Mouse (Mus musculus): ENCODE measurements around the gene Izumo2.
A peak's percentile ranks its signal among the peaks of the same experiment; 100 is the strongest.
"Not testable (repeated sequence)": the region's sequence is repeated elsewhere in the genome, so short reads cannot be mapped to it uniquely, and the experiment has no call there.

Gene Izumo2

DNA sequence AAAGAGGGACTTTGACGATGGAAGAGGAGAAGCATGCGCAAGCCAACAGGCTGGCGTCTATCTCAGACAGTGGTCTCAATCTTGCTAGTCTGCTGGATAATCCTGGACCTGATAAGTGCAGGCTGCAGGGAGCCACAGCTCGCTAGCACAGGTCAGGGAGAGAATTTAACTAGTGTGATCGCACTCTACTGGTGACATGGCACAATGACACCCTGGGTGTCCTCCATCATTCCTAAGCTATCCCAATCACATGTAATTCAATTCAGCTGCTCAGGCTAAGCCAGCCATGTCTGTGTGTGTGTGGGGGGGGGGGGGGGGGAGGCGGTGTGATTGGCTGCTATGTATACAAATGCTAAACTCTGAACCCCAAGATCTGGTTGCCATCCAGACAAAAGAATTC lies 6.6 kb upstream of the Izumo2 start:
- DNase-seq: peak; percentile 58

DNA sequence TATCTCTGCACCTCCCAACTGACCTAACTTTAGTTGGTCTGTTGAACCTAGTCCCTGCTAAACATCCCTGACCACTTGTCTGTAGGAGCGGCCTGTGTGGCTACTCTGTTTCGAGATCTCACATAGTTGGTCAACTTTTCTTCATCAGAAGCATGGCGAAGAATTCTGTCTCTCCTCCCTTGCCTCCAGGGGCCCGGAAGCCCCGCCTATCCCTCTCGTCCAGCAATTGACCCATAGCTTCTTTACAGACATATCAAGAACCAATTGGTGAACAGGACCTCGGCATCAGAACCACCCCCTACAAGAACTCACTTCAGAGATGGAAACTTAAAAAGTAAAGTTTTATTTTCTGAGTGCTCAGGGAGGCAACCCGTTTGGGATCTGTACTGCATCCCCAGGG lies 5.6 kb upstream of the Izumo2 start:
- no peak for DNase-seq

DNA sequence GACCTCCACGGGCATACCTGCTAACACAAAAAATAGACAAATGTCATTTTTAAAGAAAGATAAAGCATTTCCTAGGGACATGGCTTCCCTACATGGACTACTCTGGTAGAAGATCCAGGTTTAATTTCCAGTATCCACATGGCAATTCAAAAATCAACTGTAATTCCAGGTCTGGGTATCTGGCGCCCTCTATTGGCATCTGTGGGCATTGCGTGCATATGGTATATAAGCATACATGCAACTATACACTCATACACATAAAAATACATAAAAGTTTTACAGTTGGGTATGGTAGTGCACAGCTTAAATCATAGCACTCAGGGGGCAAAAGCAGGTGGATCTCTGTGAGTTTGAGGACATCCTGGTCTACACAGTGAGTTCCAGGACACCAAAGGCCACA lies 4.2 kb upstream of the Izumo2 start:
- peak; percentile 46 for DNase-seq

GRCm38 (mm10) chr7:44705086-44705485 lies 3.5 kb upstream of the Izumo2 start:
- no peak for DNase-seq

DNA sequence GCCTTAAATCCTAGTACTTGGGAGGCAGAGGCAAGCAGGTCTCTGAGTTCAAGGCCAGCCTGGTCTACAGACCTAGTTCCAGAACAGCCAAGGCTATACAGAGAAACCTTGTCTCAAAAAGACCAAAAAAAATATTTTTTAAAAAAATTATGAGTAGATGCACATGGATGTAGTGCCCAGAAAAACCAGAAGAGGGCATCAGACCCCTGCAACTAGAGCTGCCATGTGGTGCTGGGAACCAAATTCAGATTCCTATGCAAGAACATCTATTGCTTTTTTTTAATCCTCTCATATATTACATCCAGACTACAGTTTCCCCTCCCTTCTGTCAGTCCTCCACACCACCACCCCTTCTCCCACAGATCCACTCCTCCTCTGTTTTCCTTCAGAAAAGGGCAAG lies 2.2 kb upstream of the Izumo2 start:
- DNase-seq: no peak

DNA sequence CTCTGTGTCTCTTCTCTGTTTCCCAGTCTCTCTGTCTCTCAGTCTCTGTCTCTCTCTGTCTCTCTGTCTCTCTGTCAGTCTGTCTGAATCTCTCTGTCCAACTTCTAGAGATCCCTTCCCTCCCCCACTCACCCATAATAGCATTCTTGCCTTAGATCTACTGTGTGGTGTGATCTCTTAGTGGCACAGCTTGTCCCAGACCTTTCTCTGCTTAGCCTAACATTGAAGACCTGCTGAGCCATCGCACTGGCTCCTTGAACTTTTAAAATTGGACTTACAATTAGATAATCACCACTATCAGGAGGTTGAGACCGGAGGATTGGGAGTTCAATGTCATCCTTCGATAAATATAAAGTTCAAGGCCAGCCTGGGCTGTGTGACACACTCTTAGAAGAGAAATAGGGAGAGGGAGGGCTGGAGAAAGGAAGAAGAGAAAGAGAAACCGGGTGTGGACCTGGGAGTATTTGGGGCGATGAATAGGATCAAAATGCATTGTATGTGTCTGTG lies 1.3 kb upstream of the Izumo2 start:
- DNase-seq: no peak

GRCm38 (mm10) chr7:44708093-44708492 lies 449 bp upstream of the Izumo2 start:
- not testable (repeated sequence) for DNase-seq

DNA sequence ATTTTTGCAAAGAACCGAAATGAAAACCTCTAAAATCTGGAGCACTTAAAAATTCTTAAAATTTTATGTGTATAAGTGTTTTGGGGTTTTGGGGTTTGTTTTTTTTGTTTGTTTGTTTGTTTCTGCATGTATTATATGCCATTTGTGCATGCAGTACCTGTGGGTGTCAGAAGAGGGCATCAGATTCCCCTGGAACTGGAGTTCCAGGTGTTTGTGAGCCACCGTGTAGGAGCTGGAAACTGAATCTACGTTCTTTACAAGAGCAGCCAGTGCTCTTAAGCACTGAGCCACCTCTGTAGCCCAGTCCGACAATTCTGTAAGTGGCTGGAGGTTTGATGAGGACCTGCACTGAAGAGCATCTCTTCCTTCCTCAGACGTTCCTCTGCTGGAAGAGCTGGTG lies 1.3 kb downstream of the Izumo2 start:
- no peak for DNase-seq

DNA sequence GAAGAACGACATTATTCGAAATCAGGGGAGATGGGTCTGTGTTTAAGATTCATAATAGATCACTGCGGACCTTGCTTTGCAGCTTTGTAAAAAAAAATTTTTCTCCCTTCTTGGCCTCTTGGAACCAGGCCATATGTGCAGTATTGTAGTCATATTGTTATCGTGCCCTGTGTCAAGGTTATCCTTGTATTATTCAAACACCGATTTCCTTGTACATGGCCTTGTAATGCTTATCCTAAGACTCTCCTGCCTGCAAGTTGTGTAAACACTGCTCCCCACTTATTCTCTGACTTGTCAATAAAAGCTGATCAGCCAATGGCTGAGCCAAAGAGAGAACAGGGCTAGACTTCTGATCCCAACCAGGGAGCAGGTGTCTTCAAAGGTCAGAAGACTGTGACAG lies 13.5 kb downstream of the Izumo2 start:
- DNase-seq: no peak

- peak; percentile 18 for DNase-seq
Measured at GRCm38 (mm10) chr7:44724316-44724715, 15.8 kb downstream of the Izumo2 start.

DNA sequence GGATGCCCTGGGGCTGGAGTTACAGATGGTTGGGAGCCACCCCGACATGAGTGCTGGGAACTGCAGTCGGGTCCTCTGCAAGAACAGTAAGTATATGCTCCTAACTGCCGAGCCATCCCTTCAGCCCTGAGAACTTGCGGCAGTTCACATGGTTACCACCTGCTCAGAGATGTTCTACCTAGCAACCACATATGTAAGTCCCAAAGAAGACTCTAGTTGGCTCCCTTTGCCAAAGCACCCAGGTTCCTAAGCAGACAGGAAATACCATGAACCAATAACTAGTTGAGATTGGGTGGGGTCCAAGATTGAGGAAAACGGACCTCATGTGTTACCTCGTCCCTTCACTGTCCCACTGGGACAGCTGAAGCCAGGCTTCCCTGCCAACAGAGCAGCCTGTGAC lies 17.8 kb downstream of the Izumo2 start:
- DNase-seq: no peak

DNA sequence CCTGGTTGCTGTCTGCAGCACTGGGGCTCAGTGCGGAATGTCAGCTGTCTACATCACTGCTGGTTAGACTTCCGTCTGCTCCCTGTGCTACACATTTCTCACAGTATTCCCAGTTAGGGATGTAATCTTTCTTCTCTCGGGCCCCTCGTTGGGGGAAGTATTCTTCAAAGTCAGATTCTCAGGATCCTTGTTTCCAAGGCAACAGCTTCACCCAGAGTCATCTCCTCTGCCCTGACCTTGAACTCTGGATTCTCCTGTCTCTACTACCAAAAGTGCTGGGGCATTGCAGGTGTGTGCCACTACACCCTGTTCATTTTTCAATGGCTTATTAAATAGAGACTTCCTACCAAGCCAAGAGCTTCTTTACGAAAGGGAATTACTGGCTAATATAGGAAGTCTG lies 18.6 kb downstream of the Izumo2 start:
- DNase-seq: no peak

GRCm38 (mm10) chr7:44728082-44728975 lies 19.8 kb downstream of the Izumo2 start:
- peak; percentile 12 for DNase-seq

- no peak for DNase-seq
Measured at GRCm38 (mm10) chr7:44733723-44734122, 25.2 kb downstream of the Izumo2 start.

DNA sequence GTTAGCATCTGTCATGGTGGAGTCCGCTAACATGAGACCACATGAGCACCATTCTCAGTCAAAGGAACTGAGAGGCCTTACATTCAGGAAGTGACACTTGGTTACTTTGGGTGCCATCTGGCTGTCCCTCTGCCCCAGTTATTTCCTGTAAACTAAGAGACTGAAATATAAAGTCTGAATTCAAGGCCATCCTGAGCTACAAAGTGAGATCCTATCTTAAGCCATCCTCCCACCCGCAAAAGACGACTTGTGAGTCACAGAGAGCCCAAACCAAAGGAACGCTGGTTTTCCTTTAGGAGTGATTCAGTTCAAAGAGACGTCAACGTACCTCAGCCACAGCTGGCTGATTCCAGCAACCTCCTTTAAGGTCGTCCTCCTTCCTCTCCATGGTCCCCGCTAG lies 32.8 kb downstream of the Izumo2 start:
- no peak for DNase-seq

DNA sequence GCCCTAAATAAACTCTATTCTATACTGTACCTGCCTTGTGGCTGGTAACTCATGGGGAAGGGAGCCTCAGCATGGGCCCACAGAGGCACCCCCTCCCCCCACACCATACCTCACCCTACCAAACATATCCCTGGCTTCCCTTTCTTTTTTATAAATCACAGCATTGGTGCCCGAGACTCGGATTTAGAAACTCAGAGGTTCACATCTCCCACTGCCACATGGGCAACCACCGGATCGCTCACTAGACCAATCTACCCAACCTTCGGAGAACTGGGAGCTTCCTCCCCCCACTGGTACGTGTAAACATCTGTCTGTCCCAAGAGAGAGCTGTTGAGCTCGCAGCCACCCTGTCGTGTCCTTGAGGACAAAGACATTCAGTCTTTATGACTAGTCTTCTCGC lies 35.7 kb downstream of the Izumo2 start:
- DNase-seq: no peak

- peak; percentile 89 for DNase-seq
Measured at GRCm38 (mm10) chr7:44745076-44745475, 36.5 kb downstream of the Izumo2 start.

DNA sequence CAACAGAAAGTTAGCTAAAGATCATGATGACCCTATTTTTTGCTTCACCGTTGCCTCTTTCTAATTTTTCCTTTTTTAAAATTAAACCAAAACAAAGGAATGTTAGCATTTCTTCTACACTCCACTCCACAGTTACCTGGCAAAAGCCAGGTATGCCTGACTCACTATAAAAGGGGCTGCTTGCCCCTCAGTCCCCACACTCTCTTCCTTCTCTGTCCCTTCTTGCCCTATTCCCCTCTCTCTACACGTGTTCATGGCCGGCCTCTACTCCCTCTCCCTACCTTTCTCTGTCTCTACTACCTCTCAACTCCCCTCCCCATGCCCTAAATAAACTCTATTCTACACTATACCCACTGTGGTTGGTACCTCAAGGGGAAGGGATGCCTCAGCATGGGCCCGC lies 38.6 kb downstream of the Izumo2 start:
- DNase-seq: no peak

DNA sequence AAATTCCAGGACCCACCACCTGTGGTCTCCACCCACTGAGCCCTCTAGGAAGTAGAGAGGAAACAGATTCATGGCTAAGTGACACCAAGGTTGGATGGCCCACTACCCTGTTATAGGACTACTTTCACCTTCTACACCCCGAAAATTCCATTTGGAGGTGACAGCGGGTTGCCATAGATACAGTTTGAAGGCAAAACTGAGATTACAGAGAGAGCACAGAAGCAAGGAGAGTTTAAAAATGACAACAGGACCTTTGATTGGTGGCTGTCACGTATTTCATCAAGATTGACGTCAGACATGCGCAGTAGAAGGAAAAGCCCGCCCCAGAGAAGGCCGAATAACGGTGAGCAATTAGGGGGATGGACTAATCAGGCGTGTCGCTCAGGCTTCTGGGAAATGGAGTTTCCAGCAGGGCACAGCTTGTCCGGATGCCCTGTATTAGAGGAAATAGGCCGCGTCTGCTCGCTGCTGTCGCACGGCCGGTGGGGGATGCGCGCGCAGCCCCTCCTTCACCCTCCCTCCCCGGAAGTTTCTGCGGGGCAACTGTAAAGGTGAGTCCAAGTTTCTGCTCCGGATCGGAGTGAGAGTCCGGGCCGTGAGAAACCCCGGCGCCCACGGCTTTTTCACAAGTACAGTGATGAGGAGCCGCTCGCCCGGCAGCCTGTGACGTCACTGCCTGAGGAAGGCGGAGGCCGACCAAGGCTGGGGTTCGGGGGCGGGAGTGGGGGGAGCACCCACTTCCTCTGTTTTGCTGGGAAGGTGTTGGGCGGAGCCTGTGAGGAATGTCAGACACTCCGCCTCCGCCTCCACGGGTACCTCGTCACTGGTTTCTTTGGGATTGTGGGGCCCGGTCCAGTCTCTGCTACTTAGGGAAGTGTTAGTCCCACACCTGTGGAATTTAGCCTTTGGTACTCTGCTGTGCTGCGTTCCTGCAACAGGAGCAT lies 39.8 kb downstream of the Izumo2 start, which contains the start of gene Vrk3:
Vrk3 (plus strand) TSS at position 313 of the 944 bp plus-strand sequence.
- peak; percentile 98 for DNase-seq

DNA sequence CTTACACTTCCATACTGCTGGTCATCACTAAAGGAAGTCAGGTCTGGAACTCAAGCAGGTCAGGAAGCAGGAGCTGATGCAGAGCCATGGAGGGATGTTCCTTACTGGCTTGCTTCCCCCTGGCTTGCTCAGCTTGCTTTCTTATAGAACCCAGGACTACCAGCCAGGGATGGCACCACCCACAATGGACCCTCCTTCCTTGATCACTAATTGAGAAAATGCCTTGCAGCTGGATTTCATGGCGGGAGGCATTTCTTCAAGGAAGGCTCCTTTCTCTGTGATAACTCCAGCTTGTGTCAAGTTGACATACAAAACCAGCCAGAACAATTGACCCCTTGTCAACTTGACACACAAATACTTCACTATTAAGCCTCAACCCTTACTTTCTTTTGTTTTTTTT lies 42.4 kb downstream of the Izumo2 start, which contains the start of gene Zfp473:
Zfp473 (minus strand) TSS at position 101 of the 400 bp plus-strand sequence.
- DNase-seq: not testable (repeated sequence)

- DNase-seq: no peak
Measured at GRCm38 (mm10) chr7:44757164-44757563, 48.6 kb downstream of the Izumo2 start.

DNA sequence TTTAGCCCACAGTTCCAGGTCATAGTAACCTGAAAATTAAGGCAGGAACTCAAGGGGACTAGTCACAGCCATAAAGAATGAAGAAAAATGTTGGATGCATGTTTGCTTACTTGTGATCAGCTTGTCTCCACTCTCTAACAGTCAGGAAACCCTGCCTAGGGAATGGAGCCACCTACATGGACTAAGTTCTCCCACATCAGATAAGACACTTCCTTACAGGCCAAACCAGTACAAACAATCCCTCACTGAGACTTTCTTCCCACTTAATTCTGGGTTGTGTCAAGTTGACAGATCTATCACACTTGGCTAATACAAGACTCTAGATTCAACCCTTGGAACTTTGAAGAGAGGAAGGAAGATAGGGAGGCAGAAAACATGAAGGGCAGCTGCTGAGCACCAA lies 51.8 kb downstream of the Izumo2 start:
- DNase-seq: no peak

DNA sequence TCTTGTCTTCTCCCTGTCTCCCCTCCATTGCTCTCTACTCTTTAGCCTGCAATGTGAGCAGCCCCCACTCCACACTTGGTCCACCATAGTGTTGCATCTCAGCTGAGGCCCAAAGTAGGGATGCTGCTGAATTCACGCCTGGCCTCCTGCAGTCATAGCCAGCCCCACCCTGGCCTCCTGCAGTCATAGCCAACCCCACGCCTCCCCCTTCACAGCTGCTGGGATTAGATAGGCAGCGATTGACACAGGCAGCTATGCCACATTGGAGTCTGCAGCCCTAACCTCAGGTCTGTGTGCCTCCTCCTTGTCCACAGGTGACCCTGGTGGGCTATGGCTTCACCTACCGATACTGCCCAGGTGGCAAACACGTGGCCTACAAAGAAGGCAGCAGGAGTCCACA lies 59.6 kb downstream of the Izumo2 start:
- DNase-seq: no peak
